ENCODE assay signal across 8 mouse cellular contexts in the genomic region with DNA sequence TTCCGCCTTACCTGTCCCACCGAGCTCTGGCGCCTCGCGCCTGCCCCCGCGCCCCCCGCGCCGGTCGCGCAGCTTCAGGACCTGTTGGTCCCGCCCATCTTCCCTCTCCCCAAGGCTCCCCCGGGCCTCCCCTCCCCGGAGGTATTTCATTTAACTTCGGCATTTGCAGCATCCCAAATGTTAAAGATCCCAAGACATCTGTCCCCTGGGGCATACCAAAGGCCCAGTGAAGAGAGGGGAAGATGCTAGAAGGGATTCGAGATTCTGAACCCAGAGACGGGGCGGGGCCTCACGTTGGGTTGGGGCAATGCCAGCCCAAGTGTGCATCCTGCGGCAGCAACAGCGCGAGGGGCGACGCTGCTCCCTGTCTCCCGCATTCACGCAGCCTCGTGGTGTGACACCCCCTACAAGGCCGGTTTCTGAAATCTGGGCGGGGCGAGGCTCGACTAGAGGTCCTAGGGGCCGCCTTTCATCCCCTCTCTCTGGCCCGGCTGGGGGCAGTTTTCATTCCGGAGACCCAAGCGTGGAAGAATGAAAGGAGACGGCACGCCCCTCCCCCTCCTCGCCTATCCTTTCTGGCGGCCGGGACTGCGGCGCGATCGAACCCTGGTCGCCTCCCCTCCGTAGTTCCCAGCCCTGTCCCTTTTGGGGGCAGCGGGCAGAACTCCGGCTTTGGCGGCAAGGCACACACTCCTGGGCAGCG. TPM values are rescaled to one million over a fixed set of nuclear protein-coding genes. Genes with fewer than 3 reads are reported as not detected.
DNase-seq lines count a peak whose midpoint lies in the region; ATAC-seq and TF ChIP-seq lines count a peak whose summit lies in the region.

A gene (minus strand): TSS at position 373 of the 703 bp plus-strand sequence.

- peak within 1 kb of the TSS; percentile 76 for H3K4me2 ChIP-seq in forebrain, postnatal 0 days (ENCODE audit: low read depth)
- H3K4me2 ChIP-seq in kidney, postnatal 0 days (ENCODE audit: low read length): peak within 1 kb of the TSS; percentile 82
- peak within 1 kb of the TSS; percentile 76 for H3K4me2 ChIP-seq in lung, embryonic 14.5 days

- no peak for TF ChIP-seq POLR2A in olfactory bulb, adult 2 months (IDR thresholded peaks at IDR 0.05; ENCODE audit: insufficient read depth, low read depth, low read length)

- WGBS in forebrain, postnatal 0 days: 1% methylated on average over 38 of the region's 51 CpGs
- 1% methylated on average over 51 of the region's 51 CpGs for WGBS in kidney, postnatal 0 days
- 2% methylated on average over 51 of the region's 51 CpGs for WGBS in lung, embryonic 14.5 days
- WGBS in olfactory bulb, adult 2 months: 1% methylated on average over 51 of the region's 51 CpGs

- peak; percentile 58; the same call in 1 of the 2 replicates for TF ChIP-seq CTCF in forebrain, postnatal 0 days (IDR thresholded peaks at IDR 0.05; ENCODE audit: low read depth)
- TF ChIP-seq CTCF in kidney, postnatal 0 days (IDR thresholded peaks at IDR 0.05; ENCODE audit: low read depth): no peak
- TF ChIP-seq CTCF in lung, embryonic 14.5 days (IDR thresholded peaks at IDR 0.05; ENCODE audit: low read depth): no peak
- TF ChIP-seq CTCF in olfactory bulb, adult 2 months (IDR thresholded peaks at IDR 0.05; ENCODE audit: insufficient read depth, low read depth, low read length): no peak

- peaks cover 8% of the 10 kb centered on the region; the same call in 1 of the 2 replicates for H3K4me1 ChIP-seq in forebrain, postnatal 0 days (ENCODE audit: insufficient read depth)
- H3K4me1 ChIP-seq in kidney, postnatal 0 days (replicated peaks; ENCODE audit: insufficient read depth, low read length): peaks cover 16% of the 10 kb centered on the region; the same call in 1 of the 2 replicates
- peaks cover 11% of the 10 kb centered on the region for H3K4me1 ChIP-seq in lung, embryonic 14.5 days (ENCODE audit: insufficient read depth)
- H3K4me1 ChIP-seq in olfactory bulb, adult 2 months (ENCODE audit: control insufficient read depth, insufficient read depth, low read length): peaks cover 9% of the 10 kb centered on the region

- peak within 1 kb of the TSS; percentile 68 for H3K9ac ChIP-seq in forebrain, postnatal 0 days
- peak within 1 kb of the TSS; percentile 27 for H3K9ac ChIP-seq in kidney, postnatal 0 days (ENCODE audit: low read depth, low read length)
- peak within 1 kb of the TSS; percentile 70 for H3K9ac ChIP-seq in lung, embryonic 14.5 days

- H3K36me3 ChIP-seq in forebrain, postnatal 0 days (ENCODE audit: insufficient read depth): no peaks in the 10 kb centered on the region
- no peaks in the 10 kb centered on the region for H3K36me3 ChIP-seq in kidney, postnatal 0 days (ENCODE audit: insufficient read depth, low read length)
- H3K36me3 ChIP-seq in lung, embryonic 14.5 days (ENCODE audit: insufficient read depth): no peaks in the 10 kb centered on the region

- DNase-seq in urinary bladder, postnatal 14 days (ENCODE audit: low spot score): peak; percentile 51
- no peak for DNase-seq in urinary bladder, postnatal 4 days (ENCODE audit: low spot score in 2 of 2)
- peak; percentile 26 to 30 for DNase-seq in cerebellum, adult 18-20 months
- peak; percentile 83 for DNase-seq in forebrain, postnatal 0 days
- peak; percentile 77 for DNase-seq in kidney, postnatal 0 days (ENCODE audit: low spot score)
- peak; percentile 91 for DNase-seq in lung, embryonic 14.5 days

- H3K27ac ChIP-seq in forebrain, postnatal 0 days (ENCODE audit: low read depth, low read length): 0 out of 2 replicates have a peak within 1 kb of the TSS, but pooled peaks have one; percentile 29
- peak within 1 kb of the TSS; percentile 28; the same call in 1 of the 2 replicates for H3K27ac ChIP-seq in kidney, postnatal 0 days
- peak within 1 kb of the TSS; percentile 77; the same call in 1 of the 2 replicates for H3K27ac ChIP-seq in lung, embryonic 14.5 days (ENCODE audit: low read depth)
- no peak within 1 kb of the TSS for H3K27ac ChIP-seq in olfactory bulb, adult 2 months (ENCODE audit: insufficient read depth, low read depth, low read length)

- H3K4me3 ChIP-seq in forebrain, postnatal 0 days (ENCODE audit: low read depth, low read length): peak within 1 kb of the TSS; percentile 48
- H3K4me3 ChIP-seq in kidney, postnatal 0 days (replicated peaks; ENCODE audit: low read depth, low read length): peak within 1 kb of the TSS; percentile 54
- H3K4me3 ChIP-seq in lung, embryonic 14.5 days (ENCODE audit: low read depth, low read length): peak within 1 kb of the TSS; percentile 58
- H3K4me3 ChIP-seq in olfactory bulb, adult 2 months (ENCODE audit: insufficient read depth, low read depth, low read length): peak within 1 kb of the TSS; percentile 61

- peak; percentile 81 for ATAC-seq in forebrain, postnatal 0 days
- ATAC-seq in kidney, postnatal 0 days (replicated peaks; ENCODE audit: low FRiP score, low read depth): peak; percentile 77
- ATAC-seq in lung, embryonic 14.5 days (ENCODE audit: insufficient read depth): peak; percentile 85
- no peak for ATAC-seq in erythroid progenitor cell, adult 5-6 weeks (replicated peaks; ENCODE audit: low FRiP score, poor library complexity, severe bottlenecking)

- H3K9me3 ChIP-seq in forebrain, postnatal 0 days (ENCODE audit: low read length): no peaks in the 10 kb centered on the region
- H3K9me3 ChIP-seq in kidney, postnatal 0 days (replicated peaks; ENCODE audit: low read length): no peaks in the 10 kb centered on the region
- no peaks in the 10 kb centered on the region for H3K9me3 ChIP-seq in lung, embryonic 14.5 days (ENCODE audit: low read depth, low read length)

- H3K27me3 ChIP-seq in forebrain, postnatal 0 days (ENCODE audit: insufficient read depth, low read length): no peaks in the 10 kb centered on the region
- no peaks in the 10 kb centered on the region for H3K27me3 ChIP-seq in kidney, postnatal 0 days (ENCODE audit: insufficient read depth, low read length)
- H3K27me3 ChIP-seq in lung, embryonic 14.5 days (ENCODE audit: insufficient read depth, low read length): no peaks in the 10 kb centered on the region

RNA-seq across cellular contexts. Expression of the gene that starts here (rescaled TPM):
- total RNA-seq in forebrain, postnatal 0 days (2014; rRNA removed): 4.4 and 12.6 TPM in 2 replicates
- polyA plus RNA-seq in forebrain, postnatal 0 days (2015; fragmentation: Nextera tagmentation; extraction: Ambion mirVana): 2.1 and 2.6 TPM in 2 replicates
- polyA plus RNA-seq in kidney, postnatal 0 days (2015; fragmentation: Nextera tagmentation; extraction: Ambion mirVana): 13.3 and 15.9 TPM in 2 replicates
- 15.1 and 15.9 TPM in 2 replicates for polyA plus RNA-seq in lung, embryonic 14.5 days (2014; fragmentation: Nextera tagmentation; extraction: Ambion mirVana)
- not detected in 2 replicates for polyA plus RNA-seq in olfactory bulb, adult 2 months (2012; ENCODE audit: insufficient read depth, insufficient read length, low replicate concordance, missing spikeins)
- total RNA-seq in erythroid progenitor cell, adult 5-6 weeks (2015; ENCODE audit: low replicate concordance): not detected in 2 replicates
- total RNA-seq in erythroid progenitor cell, adult 5-6 weeks (2017; ENCODE audit: low replicate concordance): not detected in 2 replicates

Comparison
In these comparisons a context has a peak if more than half of its experiments do, and no peak if none do; other contexts are left out.
1. DNase-seq: peak in urinary bladder, postnatal 14 days (single experiment), cerebellum, adult 18-20 months (2 of 2), forebrain, postnatal 0 days (single experiment), kidney, postnatal 0 days (single experiment) and lung, embryonic 14.5 days (single experiment); none in urinary bladder, postnatal 4 days (0 of 2).
2. Peak in every context shown above with its lines, with median percentiles within 50 percentile points of each other: H3K4me2 ChIP-seq, H3K4me3 ChIP-seq and H3K9ac ChIP-seq.